Mouse (Mus musculus): ENCODE measurements at regions not wholly inside any gene's neighbourhood (a gene's known extent, or its start where the extent isn't known, plus 50 kb on each side); places are given as distances from the start of the nearest gene placed in this dataset.

GRCm38 (mm10) chr8:90762390-90762789, 54.8 kb downstream of the Gm19935 start:
- DNase-seq, result no peak

- no peak for DNase-seq
Measured at GRCm38 (mm10) chr8:90761947-90762346, 55.2 kb downstream of the Gm19935 start.

GRCm38 (mm10) chr8:90761446-90761845, 55.7 kb downstream of the Gm19935 start:
- DNase-seq, result no peak

GRCm38 (mm10) chr8:90759531-90759930, 57.7 kb downstream of the Gm19935 start:
- DNase-seq, result no peak

GRCm38 (mm10) chr8:90755020-90755419, 62.2 kb downstream of the Gm19935 start:
- DNase-seq, result no peak

- no peak for DNase-seq
Measured at GRCm38 (mm10) chr8:90743546-90743945, 73.6 kb downstream of the Gm19935 start.

- no peak for DNase-seq
Measured at GRCm38 (mm10) chr8:90740963-90741733, 76.0 kb downstream of the Gm19935 start.

GRCm38 (mm10) chr8:90740302-90740962, 76.8 kb downstream of the Gm19935 start:
- DNase-seq, result no peak

- no peak for DNase-seq
Measured at GRCm38 (mm10) chr8:90728011-90728410, 89.2 kb downstream of the Gm19935 start.

- DNase-seq, result no peak
Measured at GRCm38 (mm10) chr8:90725188-90725587, 92.0 kb downstream of the Gm19935 start.

- DNase-seq, result no peak
Measured at GRCm38 (mm10) chr8:90716436-90716835, 100.8 kb downstream of the Gm19935 start.

GRCm38 (mm10) chr8:90708524-90708923, 108.7 kb downstream of the Gm19935 start:
- DNase-seq, result peak; percentile 19

- DNase-seq, result no peak
Measured at GRCm38 (mm10) chr8:90692516-90692915, 124.7 kb downstream of the Gm19935 start.

- no peak for DNase-seq
Measured at GRCm38 (mm10) chr8:90685076-90685475, 132.1 kb downstream of the Gm19935 start.

GRCm38 (mm10) chr8:90670471-90671057, 146.6 kb downstream of the Gm19935 start:
- no peak for DNase-seq

GRCm38 (mm10) chr8:90669396-90669795, 147.8 kb downstream of the Gm19935 start:
- DNase-seq, result no peak

- no peak for DNase-seq
Measured at GRCm38 (mm10) chr8:90659066-90659465, 158.1 kb downstream of the Gm19935 start.

- DNase-seq, result peak; percentile 61
Measured at GRCm38 (mm10) chr8:90657641-90658051, 159.5 kb downstream of the Gm19935 start.

GRCm38 (mm10) chr8:90657116-90657515, 160.1 kb downstream of the Gm19935 start:
- DNase-seq, result no peak

GRCm38 (mm10) chr8:90656436-90657090, 160.6 kb downstream of the Gm19935 start:
- no peak for DNase-seq

GRCm38 (mm10) chr8:90654786-90655185, 162.4 kb downstream of the Gm19935 start:
- no peak for DNase-seq

GRCm38 (mm10) chr8:90642392-90642791, 174.8 kb downstream of the Gm19935 start:
- no peak for DNase-seq

GRCm38 (mm10) chr8:90636770-90637169, 180.4 kb downstream of the Gm19935 start:
- DNase-seq, result no peak
